Mouse (Mus musculus): Measurements from ENCODE around the gene Trappc1.

Trappc1 gene

DNA sequence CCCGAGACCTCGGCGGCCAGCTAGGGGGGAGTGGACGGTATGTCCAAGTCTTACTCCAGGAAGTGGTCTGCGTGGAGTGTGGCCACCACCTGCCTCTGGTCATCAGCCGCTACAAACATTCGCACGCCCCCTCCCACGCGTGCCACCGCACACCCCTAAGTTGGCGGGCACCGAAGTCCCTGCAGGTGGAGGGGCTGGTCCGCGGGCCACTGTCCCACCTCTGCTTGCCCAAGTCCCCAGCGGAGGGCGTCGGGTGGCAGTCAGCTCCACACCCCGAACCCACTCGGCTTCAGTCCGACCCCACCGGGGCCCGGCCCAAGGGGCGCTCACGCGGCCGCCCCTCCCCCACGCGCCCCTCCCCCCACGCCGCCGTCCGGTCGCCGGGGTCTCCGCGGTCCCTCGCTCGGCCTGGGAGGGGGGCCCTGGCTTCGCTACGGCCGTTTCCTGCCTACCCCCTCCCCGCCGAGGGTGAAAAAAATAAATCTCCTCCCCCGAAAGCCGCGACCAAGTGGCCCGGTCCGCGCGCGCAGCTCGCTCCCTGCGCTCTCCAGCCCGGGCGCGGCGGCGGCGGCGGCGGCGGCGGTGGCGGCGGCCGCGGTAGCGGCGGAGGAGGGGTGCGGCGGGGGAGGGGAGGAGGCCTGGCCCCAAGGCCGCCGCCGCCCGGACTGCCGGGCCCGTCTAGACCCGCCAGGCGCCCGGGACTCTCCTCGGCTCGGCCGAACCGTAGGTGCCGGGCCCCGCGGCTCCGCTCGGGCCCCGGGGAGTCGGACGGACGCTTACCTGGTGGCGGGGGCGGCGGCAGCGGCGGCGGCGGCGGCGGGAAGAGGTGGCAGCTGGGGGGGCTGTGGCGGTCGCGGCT is 44.8 kb downstream of the Trappc1 start:
- no peak for DNase-seq (ENCODE audit: extremely low spot score, low read depth, low spot score)

DNA sequence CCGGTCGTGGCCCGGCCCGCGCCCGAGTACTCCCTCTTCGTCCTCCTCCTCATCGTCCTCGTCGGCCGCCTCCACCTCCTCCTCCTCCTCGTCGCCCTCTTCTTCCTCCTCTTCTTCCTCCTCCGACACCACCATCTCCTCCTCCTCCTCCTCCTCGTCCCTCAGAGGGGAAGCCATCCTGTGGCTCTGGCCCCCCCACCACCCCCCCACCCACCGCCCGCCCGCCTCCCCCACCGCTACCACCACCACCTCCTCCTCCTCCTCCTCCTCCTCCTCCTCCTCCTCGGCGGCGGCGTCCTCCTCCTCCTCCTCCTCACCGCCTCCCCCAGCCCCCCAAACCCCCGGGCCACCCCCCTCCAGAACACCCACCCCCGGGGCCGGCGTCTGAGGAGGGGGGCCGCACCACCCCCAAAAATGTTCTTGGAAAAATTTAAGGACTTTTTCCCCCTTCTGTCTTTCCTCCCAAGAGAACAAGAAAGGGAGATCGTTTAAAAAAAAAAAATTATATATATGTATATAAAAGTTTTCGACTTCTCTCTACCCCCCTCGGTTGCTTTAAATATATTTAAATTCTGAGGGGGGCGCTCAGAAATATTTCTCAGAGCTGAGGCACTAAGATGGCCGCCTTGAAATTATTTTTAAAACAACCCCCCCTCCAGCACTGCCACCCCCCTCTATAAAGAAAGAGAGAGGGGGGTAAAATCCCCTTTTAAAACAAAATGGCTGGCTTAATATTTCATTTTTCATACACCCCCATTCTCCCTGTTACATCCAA is 45.6 kb downstream of the Trappc1 start, which contains the start of gene Chd3:
Chd3 (minus strand) TSS at position 192 of the 775 bp plus-strand sequence.
- no peak for DNase-seq (ENCODE audit: extremely low spot score, low read depth, low spot score)

DNA sequence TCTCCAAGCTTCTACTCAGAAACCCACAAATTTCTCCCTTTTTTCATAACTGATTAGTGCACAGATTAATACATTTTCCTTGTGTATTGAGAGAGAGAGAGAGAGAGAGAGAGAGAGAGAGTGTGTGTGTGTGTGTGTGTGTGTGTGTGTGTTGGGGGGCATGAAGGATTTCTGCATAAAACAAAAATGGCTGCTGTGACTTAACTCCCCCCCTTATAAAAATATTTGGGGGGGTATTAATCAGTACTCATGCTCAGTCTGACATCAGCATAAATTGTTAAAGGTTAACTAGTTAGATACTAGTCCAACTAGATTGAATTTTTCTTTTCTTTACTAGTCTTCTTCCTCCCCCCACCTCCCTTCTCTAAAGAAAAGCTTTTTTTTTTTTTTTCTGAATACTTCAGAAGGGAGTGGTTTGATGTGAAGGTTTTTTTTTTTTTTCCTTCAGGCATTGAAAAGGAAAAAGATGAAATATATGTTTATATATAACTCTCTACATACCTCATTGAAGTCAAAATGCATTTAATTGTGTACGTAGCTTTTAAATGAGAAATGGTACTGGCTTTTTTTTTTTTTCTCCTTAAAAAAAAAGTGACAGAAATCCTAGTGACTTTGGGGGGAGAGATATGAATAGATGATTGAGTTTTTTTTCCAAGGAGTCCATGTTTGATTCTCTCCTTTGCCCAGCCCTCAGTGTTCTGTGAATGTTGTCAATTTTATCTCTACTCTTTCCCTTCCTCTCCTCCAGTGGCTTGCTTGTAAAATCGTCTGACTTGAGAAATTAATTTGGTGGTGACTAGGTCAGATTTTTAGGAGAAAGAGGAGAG is 46.4 kb downstream of the Trappc1 start:
- no peak for DNase-seq (ENCODE audit: extremely low spot score, low read depth, low spot score)

DNA sequence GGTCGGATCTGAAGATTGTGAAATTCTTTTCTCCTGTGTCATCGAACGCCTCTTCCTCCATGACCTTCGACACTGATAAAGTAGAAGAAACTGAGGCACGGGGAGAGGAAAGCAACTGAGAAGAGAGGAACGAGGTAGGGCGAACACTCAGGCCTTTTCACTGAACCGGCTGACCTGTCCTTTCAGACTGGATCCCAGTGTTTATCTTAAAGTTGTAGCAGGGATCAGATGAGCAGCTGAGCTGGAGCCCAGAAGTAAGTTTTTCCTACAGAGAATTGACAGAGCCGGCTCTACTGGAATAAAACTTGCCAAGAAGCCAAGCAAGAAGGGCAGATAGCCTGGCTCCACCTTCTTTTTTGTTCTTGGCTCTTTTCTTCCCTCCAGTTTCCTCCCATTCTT is 47.0 kb downstream of the Trappc1 start:
- DNase-seq (ENCODE audit: extremely low spot score, low read depth, low spot score), result no peak

DNA sequence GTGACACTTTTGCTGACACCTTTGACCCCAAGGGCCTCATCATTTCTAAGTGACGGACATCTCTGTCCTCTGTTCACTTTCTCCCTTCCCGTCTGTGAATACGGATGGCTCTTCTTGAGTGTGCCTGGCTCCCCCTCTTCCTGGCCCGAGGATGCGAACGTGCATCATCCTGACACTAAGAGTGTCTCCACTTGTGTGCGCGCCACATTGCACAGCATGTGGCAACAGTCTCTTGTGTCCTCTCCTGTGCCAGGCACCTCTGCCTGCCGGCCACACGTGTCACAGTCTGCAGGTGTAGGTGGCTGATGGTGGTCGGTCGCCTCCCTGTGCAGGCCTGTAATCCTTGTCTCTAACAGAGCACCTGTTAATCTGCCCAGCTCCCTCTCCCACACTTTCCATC is 47.8 kb downstream of the Trappc1 start:
- DNase-seq (ENCODE audit: extremely low spot score, low read depth, low spot score), result no peak

DNA sequence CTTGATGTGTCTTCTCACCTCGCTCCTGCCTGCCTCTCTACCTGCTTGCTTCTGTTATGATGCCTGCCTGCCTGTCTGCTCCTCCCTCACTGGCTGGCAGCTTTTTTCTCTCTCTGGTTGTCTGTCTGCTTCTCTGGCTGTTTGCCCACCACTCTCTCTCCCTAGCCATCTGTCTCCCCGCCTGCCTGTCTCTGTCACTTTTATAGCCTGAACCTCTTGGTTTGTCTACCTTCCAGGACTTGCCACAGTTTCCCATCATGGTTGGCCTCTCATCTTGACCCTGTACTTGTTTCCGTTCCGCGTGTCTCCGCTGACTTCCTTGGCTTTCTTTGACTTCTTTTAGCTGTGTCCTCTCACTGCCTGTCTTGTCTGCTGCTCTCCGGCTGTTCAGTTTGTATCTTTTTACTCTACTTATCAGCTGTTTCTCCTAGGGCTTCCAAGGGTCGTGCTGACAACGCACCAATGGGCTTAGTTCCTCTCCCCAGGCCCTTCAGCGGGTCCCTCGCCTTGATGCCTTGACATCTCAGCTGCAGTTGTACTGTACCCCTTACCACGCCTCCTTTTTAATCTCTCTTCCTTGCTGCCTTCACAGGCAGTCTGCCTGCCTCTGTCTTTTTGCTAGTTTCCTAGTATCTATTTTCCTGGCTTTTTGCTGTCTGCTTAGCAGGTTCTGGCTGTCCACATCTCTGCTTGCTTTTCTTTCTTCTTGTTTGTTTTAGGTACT is 48.4 kb downstream of the Trappc1 start:
- no peak for DNase-seq (ENCODE audit: extremely low spot score, low read depth, low spot score)

DNA sequence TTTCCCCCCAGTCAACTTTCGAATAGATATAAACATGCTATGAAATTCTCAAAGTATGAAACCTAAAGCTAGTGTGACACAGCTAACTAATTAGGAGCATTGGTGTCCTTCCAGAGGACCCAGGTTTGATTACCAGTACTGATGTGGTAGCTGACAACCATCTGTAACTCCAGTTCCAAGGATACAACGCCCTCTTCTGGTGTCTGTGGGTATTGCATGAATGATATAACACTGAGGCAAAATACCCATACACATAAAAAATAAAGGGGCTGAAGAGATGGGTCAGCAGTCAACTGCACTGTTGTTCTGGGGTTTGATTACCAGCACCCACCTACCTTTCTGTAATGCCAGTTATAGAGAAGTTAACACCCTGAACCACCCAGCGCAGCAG is 49.0 kb downstream of the Trappc1 start:
- DNase-seq (ENCODE audit: extremely low spot score, low read depth, low spot score), result no peak

DNA sequence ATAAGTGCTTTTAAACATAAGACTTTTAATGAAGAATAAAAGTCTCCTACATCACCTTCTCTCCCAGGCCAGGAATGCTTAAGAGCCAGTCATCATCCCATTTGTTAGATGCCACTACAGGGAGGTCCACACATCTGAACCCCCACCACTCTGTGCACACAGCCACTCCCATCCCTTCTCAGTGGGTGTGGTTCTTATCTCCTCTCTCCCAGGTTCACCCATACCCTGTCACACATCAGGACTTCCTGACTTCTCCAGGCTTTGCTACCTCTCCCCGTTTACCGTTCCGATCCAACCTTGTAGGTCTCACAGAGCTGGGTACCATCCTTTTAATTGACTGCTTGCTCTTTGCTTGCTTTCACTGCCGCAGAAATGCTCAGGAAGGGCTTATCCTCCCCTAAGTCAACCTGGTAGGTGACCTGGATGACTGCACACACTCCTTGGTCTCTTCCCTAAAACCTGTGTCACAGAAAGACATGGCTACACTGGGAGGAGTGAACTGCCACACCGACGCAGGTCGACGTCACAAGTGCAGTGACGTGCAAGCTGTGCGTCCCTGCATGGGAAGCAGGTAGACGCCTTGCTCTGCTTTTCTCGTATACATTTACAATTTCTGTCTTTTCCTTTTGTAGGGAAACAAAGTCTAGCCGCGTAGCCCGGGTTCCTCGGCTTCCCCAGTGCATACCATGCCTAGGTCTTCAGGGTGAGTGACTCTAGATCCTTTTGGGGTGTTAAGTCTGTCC is 49.6 kb downstream of the Trappc1 start:
- DNase-seq (ENCODE audit: extremely low spot score, low read depth, low spot score), result no peak

Measured in hindlimb bud, embryonic 11.5 days (tissue).